Mouse (Mus musculus) hindbrain, embryonic 12.5 days (tissue): ENCODE measurements around the gene Vamp3. TPM values are rescaled to one million over a fixed set of nuclear protein-coding genes. Genes with fewer than 3 reads are reported as not detected.

ENCODE experiments used
- ATAC-seq: fragments of 200-750 bp; cut with Nextera tagmentation; 2 replicates; pipeline ENCODE4 v1.8.0; 2017; ENCODE audit warnings: moderate TSS enrichment; ENCODE audit not compliant: low FRiP score
- H3K27ac ChIP-seq: fragments of 300-500 bp; sonication (generic); 2 replicates; pipeline ENCODE4 v1.5.1; 2016; ENCODE audit warnings: mild to moderate bottlenecking
- H3K27me3 ChIP-seq: fragments of 300-500 bp; sonication (generic); 2 replicates; pipeline ENCODE4 v1.6.1; 2016; ENCODE audit warnings: mild to moderate bottlenecking
- H3K36me3 ChIP-seq: fragments of 300-500 bp; sonication (generic); 2 replicates; pipeline ENCODE4 v1.6.1; 2016; ENCODE audit warnings: mild to moderate bottlenecking
- H3K4me1 ChIP-seq: fragments of 300-500 bp; sonication (generic); 2 replicates; pipeline ENCODE4 v1.6.1; 2016
- H3K4me2 ChIP-seq: fragments of 300-500 bp; sonication (generic); replicated peaks from 2 replicates; pipeline ENCODE4 v1.6.1; 2016; ENCODE audit warnings: mild to moderate bottlenecking
- H3K4me3 ChIP-seq: fragments of 300-500 bp; sonication (generic); 2 replicates; pipeline ENCODE4 v1.5.1; 2016; ENCODE audit warnings: mild to moderate bottlenecking
- H3K9ac ChIP-seq: fragments of 300-500 bp; sonication (generic); 2 replicates; pipeline ENCODE4 v1.6.1; 2016; ENCODE audit warnings: mild to moderate bottlenecking, moderate library complexity
- H3K9me3 ChIP-seq: fragments of 300-500 bp; sonication (generic); replicated peaks from 2 replicates; pipeline ENCODE4 v1.6.1; 2016; ENCODE audit warnings: mild to moderate bottlenecking
- WGBS: fragments of 180-500 bp; shearing (Covaris S2); methylation state at CpG from one replicate; pipeline ENCODE4 v1.1.7; 2016; 5-methylcytosine and 5-hydroxymethylcytosine counted together
- polyA plus RNA-seq: library from polyadenylated mRNA; unstranded; fragments of >200 nt; fragmentation: Nextera tagmentation; extraction: Ambion mirVana; gene quantifications from 2 replicates; pipeline ENCODE4 v1.2.1, GENCODE M21; 2016

Gene Vamp3
- polyA plus RNA-seq, 1 experiment from 2014 or later, result 85.7 TPM

- Histone ChIP-seq H3K4me1 (no peaks in the 10 kb centered on the region), H3K9ac (no peak overlapping the region), H3K36me3 (peaks cover 92% of the 10 kb centered on the region), H3K9me3 (no peaks in the 10 kb centered on the region), H3K4me3 (no peak overlapping the region), H3K4me2 (no peak overlapping the region), H3K27me3 (no peaks in the 10 kb centered on the region), H3K27ac (no peak overlapping the region)
- no peak for ATAC-seq
- WGBS, result 89% methylated on average over 13 of the region's 13 CpGs
Observed at GRCm38 (mm10) chr4:151081977-151082376, 24.2 kb upstream of the Vamp3 start.

- H3K27ac ChIP-seq, result no peak overlapping the region
- 68% methylated on average over 2 of the region's 2 CpGs for WGBS
Observed at GRCm38 (mm10) chr4:151081355-151081754, 23.6 kb upstream of the Vamp3 start.

GRCm38 (mm10) chr4:151074817-151075216, 17.1 kb upstream of the Vamp3 start:
- 95% methylated on average over 15 of the region's 15 CpGs for WGBS
- Histone ChIP-seq H3K4me2 (no peak overlapping the region), H3K9ac (no peak overlapping the region), H3K27ac (no peak overlapping the region), H3K27me3 (no peaks in the 10 kb centered on the region), H3K4me1 (no peaks in the 10 kb centered on the region), H3K9me3 (no peaks in the 10 kb centered on the region), H3K4me3 (no peak overlapping the region), H3K36me3 (peaks cover 94% of the 10 kb centered on the region)
- ATAC-seq, result no peak

More at GRCm38 (mm10) chr4:151081355-151081754, 23.6 kb upstream of the Vamp3 start:
- ATAC-seq, result no peak
- Histone ChIP-seq H3K9me3 (no peaks in the 10 kb centered on the region), H3K27me3 (no peaks in the 10 kb centered on the region), H3K4me1 (no peaks in the 10 kb centered on the region), H3K4me3 (no peak overlapping the region), H3K36me3 (peaks cover 95% of the 10 kb centered on the region), H3K9ac (no peak overlapping the region), H3K4me2 (no peak overlapping the region)

GRCm38 (mm10) chr4:151073108-151073744, 15.5 kb upstream of the Vamp3 start:
- ATAC-seq, result peak; percentile 54
- no peak overlapping the region for H3K4me2 ChIP-seq
- H3K27ac ChIP-seq, result no peak overlapping the region
- peaks cover 94% of the 10 kb centered on the region for H3K36me3 ChIP-seq
- 64% methylated on average over 13 of the region's 13 CpGs for WGBS
- H3K9ac ChIP-seq, result no peak overlapping the region
- no peak overlapping the region for H3K4me3 ChIP-seq
- H3K9me3 ChIP-seq, result no peaks in the 10 kb centered on the region
- H3K4me1 ChIP-seq, result no peaks in the 10 kb centered on the region
- no peaks in the 10 kb centered on the region for H3K27me3 ChIP-seq

GRCm38 (mm10) chr4:151070962-151071361, 13.2 kb upstream of the Vamp3 start:
- no peak for ATAC-seq
- Histone ChIP-seq H3K36me3 (peaks cover 93% of the 10 kb centered on the region), H3K4me3 (no peak overlapping the region), H3K9ac (no peak overlapping the region), H3K27ac (no peak overlapping the region), H3K4me2 (no peak overlapping the region), H3K27me3 (no peaks in the 10 kb centered on the region), H3K9me3 (no peaks in the 10 kb centered on the region), H3K4me1 (no peaks in the 10 kb centered on the region)
- 87% methylated on average over 7 of the region's 7 CpGs for WGBS

- Histone ChIP-seq H3K27ac (no peak overlapping the region), H3K27me3 (no peaks in the 10 kb centered on the region), H3K4me3 (no peak overlapping the region), H3K4me1 (no peaks in the 10 kb centered on the region), H3K36me3 (peaks cover 77% of the 10 kb centered on the region), H3K9ac (no peak overlapping the region), H3K4me2 (no peak overlapping the region), H3K9me3 (no peaks in the 10 kb centered on the region)
- no peak for ATAC-seq
- 81% methylated on average over 4 of the region's 4 CpGs for WGBS
Observed at GRCm38 (mm10) chr4:151068751-151069150, 11.0 kb upstream of the Vamp3 start.

GRCm38 (mm10) chr4:151059566-151059965, 1.8 kb upstream of the Vamp3 start:
- Histone ChIP-seq H3K27ac (no peak overlapping the region), H3K9ac (no peak overlapping the region), H3K4me2 (no peak overlapping the region), H3K27me3 (no peaks in the 10 kb centered on the region), H3K9me3 (no peaks in the 10 kb centered on the region), H3K36me3 (peaks cover 28% of the 10 kb centered on the region), H3K4me1 (peaks cover 16% of the 10 kb centered on the region), H3K4me3 (no peak overlapping the region)
- ATAC-seq, result no peak
- 91% methylated on average over 4 of the region's 4 CpGs for WGBS

GRCm38 (mm10) chr4:151058634-151059033, 871 bp upstream of the Vamp3 start:
- ATAC-seq, result no peak
- H3K9ac ChIP-seq, result peak overlapping the region; percentile 95
- H3K36me3 ChIP-seq, result peaks cover 32% of the 10 kb centered on the region
- H3K27ac ChIP-seq, result peak overlapping the region; percentile 90; the same call in 1 of the 2 replicates
- peak overlapping the region; percentile 77; the same call in 1 of the 2 replicates for H3K4me3 ChIP-seq
- H3K9me3 ChIP-seq, result no peaks in the 10 kb centered on the region
- peak overlapping the region; percentile 65 for H3K4me2 ChIP-seq
- peaks cover 16% of the 10 kb centered on the region for H3K4me1 ChIP-seq
- 79% methylated on average over 4 of the region's 4 CpGs for WGBS
- no peaks in the 10 kb centered on the region for H3K27me3 ChIP-seq

- no peaks in the 10 kb centered on the region for H3K27me3 ChIP-seq
- H3K9me3 ChIP-seq, result no peaks in the 10 kb centered on the region
- H3K4me2 ChIP-seq, result no peak overlapping the region
- H3K4me3 ChIP-seq, result no peak overlapping the region
- H3K27ac ChIP-seq, result no peak overlapping the region
- peaks cover 3% of the 10 kb centered on the region for H3K4me1 ChIP-seq
- WGBS, result 85% methylated on average over 1 of the region's 1 CpGs
- H3K36me3 ChIP-seq, result peaks cover 53% of the 10 kb centered on the region
- no peak overlapping the region for H3K9ac ChIP-seq
- no peak for ATAC-seq
Observed at GRCm38 (mm10) chr4:151051162-151051561, 6.6 kb downstream of the Vamp3 start.

- peaks cover 11% of the 10 kb centered on the region for H3K4me1 ChIP-seq
- no peaks in the 10 kb centered on the region for H3K9me3 ChIP-seq
- no peak overlapping the region for H3K9ac ChIP-seq
- peaks cover 11% of the 10 kb centered on the region; the same call in 1 of the 2 replicates for H3K27me3 ChIP-seq
- ATAC-seq, result no peak
- peaks cover 32% of the 10 kb centered on the region for H3K36me3 ChIP-seq
- H3K4me2 ChIP-seq, result no peak overlapping the region
- H3K4me3 ChIP-seq, result no peak overlapping the region
- no peak overlapping the region for H3K27ac ChIP-seq
- WGBS, result 92% methylated on average over 3 of the region's 3 CpGs
Observed at GRCm38 (mm10) chr4:151046524-151046923, 11.2 kb downstream of the Vamp3 start.

GRCm38 (mm10) chr4:151044944-151045570, 12.7 kb downstream of the Vamp3 start:
- peak overlapping the region; percentile 43; the same call in 1 of the 2 replicates for H3K9ac ChIP-seq
- peak overlapping the region; percentile 23; the same call in 1 of the 2 replicates for H3K27ac ChIP-seq
- peaks cover 21% of the 10 kb centered on the region; the same call in 1 of the 2 replicates for H3K36me3 ChIP-seq
- peak overlapping the region; percentile 92 for H3K4me2 ChIP-seq
- H3K4me1 ChIP-seq, result peaks cover 11% of the 10 kb centered on the region
- no peaks in the 10 kb centered on the region for H3K9me3 ChIP-seq
- peak overlapping the region; percentile 54 for H3K4me3 ChIP-seq
- peaks cover 11% of the 10 kb centered on the region; the same call in 1 of the 2 replicates for H3K27me3 ChIP-seq
- ATAC-seq, result no peak
- WGBS, result 6% methylated on average over 21 of the region's 21 CpGs

GRCm38 (mm10) chr4:151044037-151044943, 13.5 kb downstream of the Vamp3 start, which contains the start of gene Per3:
Gene Per3 (minus strand): TSS chr4:151044665.
- peak within 1 kb of the TSS; percentile 92 for H3K4me2 ChIP-seq
- peaks cover 15% of the 10 kb centered on the region; the same call in 1 of the 2 replicates for H3K36me3 ChIP-seq
- no peaks in the 10 kb centered on the region for H3K9me3 ChIP-seq
- under 1% methylated on average over 59 of the region's 79 CpGs for WGBS
- peak within 1 kb of the TSS; percentile 63 for H3K9ac ChIP-seq
- H3K27me3 ChIP-seq, result peaks cover 11% of the 10 kb centered on the region; the same call in 1 of the 2 replicates
- peak; percentile 98 for ATAC-seq
- peaks cover 11% of the 10 kb centered on the region for H3K4me1 ChIP-seq
- peak within 1 kb of the TSS; percentile 23 for H3K27ac ChIP-seq
- H3K4me3 ChIP-seq, result peak within 1 kb of the TSS; percentile 54
